Mouse (Mus musculus) testis, adult 2 months (tissue): ENCODE measurements around the gene Dgat2.

Experiments used
- CTCF ChIP-seq: fragments of 200-500 bp; IDR thresholded peaks from 2 replicates; pipeline ENCODE4 v1.5.1; 2012; ENCODE audit warnings: low read depth, mild to moderate bottlenecking, inconsistent platforms, low read length, moderate library complexity; ENCODE audit not compliant: control insufficient read depth, insufficient read depth, insufficient replicate concordance
- POLR2A ChIP-seq: fragments of 200-500 bp; IDR thresholded peaks from 2 replicates; pipeline ENCODE4 v1.6.1; 2012; ENCODE audit warnings: low read depth, mild to moderate bottlenecking, inconsistent platforms, low read length, moderate library complexity; ENCODE audit not compliant: control insufficient read depth

- no peak for TF ChIP-seq POLR2A
- TF ChIP-seq CTCF, result no peak
Observed at GRCm38 (mm10) chr7:99147494-99147893, 35.0 kb downstream of the Dgat2 start.
